14 mouse cellular contexts compared by ENCODE assay signal in genomic region chr9:66092664-66093063, GRCm38 (mm10). TPM values are rescaled to one million over a fixed set of nuclear protein-coding genes. Genes with fewer than 3 reads are reported as not detected.
DNase-seq lines count a peak whose midpoint lies in the region; ATAC-seq lines count a peak whose summit lies in the region.
"Had no signal": no experiment of that assay in that cellular context is flagged by ENCODE, and none has a peak within 500 bp of the region (broad histone marks: within the 10 kb centered on the region; RNA-seq: fewer than 3 reads in every experiment).

No protein-coding gene starts in this region.

- H3K36me3 ChIP-seq in forebrain, embryonic 10.5 days (replicated peaks) = peaks cover 100% of the 10 kb centered on the region
- peaks cover 98% of the 10 kb centered on the region for H3K36me3 ChIP-seq in forebrain, embryonic 12.5 days (replicated peaks)
- H3K36me3 ChIP-seq in limb, embryonic 12.5 days = peaks cover 97% of the 10 kb centered on the region
- peaks cover 100% of the 10 kb centered on the region for H3K36me3 ChIP-seq in limb, embryonic 10.5 days
- H3K36me3 ChIP-seq in liver, embryonic 15.5 days (replicated peaks) = peaks cover 99% of the 10 kb centered on the region
- peaks cover 26% of the 10 kb centered on the region for H3K36me3 ChIP-seq in stomach, embryonic 16.5 days (ENCODE audit: control insufficient read depth, insufficient read depth, low read length)

- no peak overlapping the region for H3K4me3 ChIP-seq in forebrain, embryonic 10.5 days
- H3K4me3 ChIP-seq in forebrain, embryonic 12.5 days (replicated peaks) = no peak overlapping the region
- H3K4me3 ChIP-seq in limb, embryonic 12.5 days (replicated peaks) = no peak overlapping the region
- no peak overlapping the region for H3K4me3 ChIP-seq in limb, embryonic 10.5 days
- no peak overlapping the region for H3K4me3 ChIP-seq in liver, embryonic 15.5 days (replicated peaks)
- H3K4me3 ChIP-seq in stomach, embryonic 16.5 days (replicated peaks; ENCODE audit: low read length) = no peak overlapping the region
- H3K4me3 ChIP-seq: hindbrain, embryonic 12.5 days had no signal

- 78% methylated on average over 2 of the region's 2 CpGs for WGBS in forebrain, embryonic 10.5 days
- WGBS in forebrain, embryonic 12.5 days = 90% methylated on average over 2 of the region's 2 CpGs
- 81% methylated on average over 2 of the region's 2 CpGs for WGBS in limb, embryonic 12.5 days
- WGBS in limb, embryonic 10.5 days = 77% methylated on average over 2 of the region's 2 CpGs
- WGBS in liver, embryonic 15.5 days (ENCODE audit: insufficient replicate concordance) = 78% methylated on average over 2 of the region's 2 CpGs
- WGBS in stomach, embryonic 16.5 days = 51% methylated on average over 2 of the region's 2 CpGs

- no peaks in the 10 kb centered on the region for H3K27me3 ChIP-seq in forebrain, embryonic 10.5 days (ENCODE audit: poor library complexity, severe bottlenecking)
- H3K27me3 ChIP-seq in forebrain, embryonic 12.5 days = no peaks in the 10 kb centered on the region
- H3K27me3 ChIP-seq in limb, embryonic 12.5 days = no peaks in the 10 kb centered on the region
- no peaks in the 10 kb centered on the region for H3K27me3 ChIP-seq in limb, embryonic 10.5 days (ENCODE audit: low read depth, poor library complexity, severe bottlenecking)
- no peaks in the 10 kb centered on the region for H3K27me3 ChIP-seq in liver, embryonic 15.5 days
- no peaks in the 10 kb centered on the region for H3K27me3 ChIP-seq in stomach, embryonic 16.5 days (ENCODE audit: control insufficient read depth, insufficient read depth, low read length)
- H3K27me3 ChIP-seq: hindbrain, embryonic 12.5 days had no signal

- peak overlapping the region; percentile 5; the same call in 1 of the 2 replicates for H3K27ac ChIP-seq in forebrain, embryonic 10.5 days
- no peak overlapping the region for H3K27ac ChIP-seq in forebrain, embryonic 12.5 days
- 0 out of 2 replicates have a peak overlapping the region, but pooled peaks have one; percentile 71 for H3K27ac ChIP-seq in limb, embryonic 12.5 days
- no peak overlapping the region for H3K27ac ChIP-seq in limb, embryonic 10.5 days
- H3K27ac ChIP-seq in liver, embryonic 15.5 days (replicated peaks) = 0 out of 2 replicates have a peak overlapping the region, but pooled peaks have one; percentile 14
- peak overlapping the region; percentile 48; the same call in 1 of the 2 replicates for H3K27ac ChIP-seq in stomach, embryonic 16.5 days (ENCODE audit: low read length)

- no peak overlapping the region for H3K9ac ChIP-seq in forebrain, embryonic 12.5 days
- no peak overlapping the region for H3K9ac ChIP-seq in limb, embryonic 12.5 days (replicated peaks)
- H3K9ac ChIP-seq in liver, embryonic 15.5 days = no peak overlapping the region
- H3K9ac ChIP-seq in stomach, embryonic 16.5 days (ENCODE audit: low read length) = no peak overlapping the region
- H3K9ac ChIP-seq: forebrain, postnatal 0 days; hindbrain, embryonic 12.5 days had no signal

- no peak for ATAC-seq in forebrain, embryonic 12.5 days (ENCODE audit: low FRiP score)
- no peak for ATAC-seq in limb, embryonic 12.5 days (ENCODE audit: insufficient number of reproducible peaks, insufficient read depth, low FRiP score, low TSS enrichment, low read depth)
- no peak for ATAC-seq in liver, embryonic 15.5 days (ENCODE audit: insufficient read depth)
- ATAC-seq in stomach, embryonic 16.5 days (ENCODE audit: insufficient read depth, low FRiP score) = peak; percentile 34; the same call in 1 of the 2 replicates
- ATAC-seq: forebrain, postnatal 0 days had no signal

- H3K9me3 ChIP-seq in forebrain, embryonic 10.5 days = no peaks in the 10 kb centered on the region
- H3K9me3 ChIP-seq in forebrain, embryonic 12.5 days = no peaks in the 10 kb centered on the region
- H3K9me3 ChIP-seq in limb, embryonic 12.5 days = no peaks in the 10 kb centered on the region
- H3K9me3 ChIP-seq in limb, embryonic 10.5 days (replicated peaks) = no peaks in the 10 kb centered on the region
- no peaks in the 10 kb centered on the region for H3K9me3 ChIP-seq in liver, embryonic 15.5 days (replicated peaks)
- H3K9me3 ChIP-seq in stomach, embryonic 16.5 days (replicated peaks; ENCODE audit: control insufficient read depth, low read length) = no peaks in the 10 kb centered on the region
- H3K9me3 ChIP-seq: hindbrain, embryonic 12.5 days had no signal

- peaks cover 18% of the 10 kb centered on the region for H3K4me1 ChIP-seq in forebrain, embryonic 10.5 days
- no peaks in the 10 kb centered on the region for H3K4me1 ChIP-seq in forebrain, embryonic 12.5 days
- peaks cover 20% of the 10 kb centered on the region for H3K4me1 ChIP-seq in limb, embryonic 12.5 days (replicated peaks)
- peaks cover 25% of the 10 kb centered on the region for H3K4me1 ChIP-seq in limb, embryonic 10.5 days
- H3K4me1 ChIP-seq in liver, embryonic 15.5 days (replicated peaks) = peaks cover 14% of the 10 kb centered on the region
- peaks cover 20% of the 10 kb centered on the region for H3K4me1 ChIP-seq in stomach, embryonic 16.5 days (ENCODE audit: control insufficient read depth, insufficient read depth, low read length)

- DNase-seq in forebrain, embryonic 10.5 days (ENCODE audit: extremely low spot score, low spot score) = no peak
- no peak for DNase-seq in limb, embryonic 10.5 days (ENCODE audit: low spot score)
- DNase-seq in spleen, adult 18-20 months = no peak
- DNase-seq in thymus, adult 18-20 months = no peak
- DNase-seq: cerebellum, adult 11-12 months; forebrain, postnatal 0 days; gastrocnemius, postnatal 14 days; kidney, postnatal 14 days; right cerebral cortex, adult 18-20 months had no signal

- H3K4me2 ChIP-seq in forebrain, embryonic 12.5 days = no peak overlapping the region
- H3K4me2 ChIP-seq in limb, embryonic 12.5 days = no peak overlapping the region
- H3K4me2 ChIP-seq in liver, embryonic 15.5 days = no peak overlapping the region
- H3K4me2 ChIP-seq in stomach, embryonic 16.5 days (ENCODE audit: low read depth, low read length) = no peak overlapping the region
- H3K4me2 ChIP-seq: hindbrain, embryonic 12.5 days had no signal

RNA-seq across cellular contexts. Expression of gene Snx22, which starts 23.1 kb away (rescaled TPM):
- polyA plus RNA-seq in forebrain, embryonic 10.5 days (2016; fragmentation: Nextera tagmentation; extraction: Ambion mirVana) = 2.1 and 2.6 TPM in 2 replicates
- 3.3 and 4.0 TPM in 2 replicates for polyA plus RNA-seq in forebrain, embryonic 12.5 days (2016; fragmentation: Nextera tagmentation; extraction: Ambion mirVana)
- polyA plus RNA-seq in limb, embryonic 12.5 days (2016; fragmentation: Nextera tagmentation; extraction: Ambion mirVana) = 4.6 and 4.9 TPM in 2 replicates
- polyA plus RNA-seq in limb, embryonic 10.5 days (2016; fragmentation: Nextera tagmentation; extraction: Ambion mirVana) = 1.9 and 2.4 TPM in 2 replicates
- 34.9 and 36.4 TPM in 2 replicates for polyA plus RNA-seq in liver, embryonic 15.5 days (2015; fragmentation: Nextera tagmentation; extraction: Ambion mirVana)
- polyA plus RNA-seq in stomach, embryonic 16.5 days (2015; fragmentation: Nextera tagmentation; extraction: Ambion mirVana) = 3.1 and 4.3 TPM in 2 replicates

RNA-seq across cellular contexts. Expression of gene Ppib, which starts 32.6 kb away (rescaled TPM):
- 445 and 454 TPM in 2 replicates for polyA plus RNA-seq in forebrain, embryonic 10.5 days (2016; fragmentation: Nextera tagmentation; extraction: Ambion mirVana)
- polyA plus RNA-seq in forebrain, embryonic 12.5 days (2016; fragmentation: Nextera tagmentation; extraction: Ambion mirVana) = 339 and 361 TPM in 2 replicates
- polyA plus RNA-seq in limb, embryonic 12.5 days (2016; fragmentation: Nextera tagmentation; extraction: Ambion mirVana) = 527 and 542 TPM in 2 replicates
- 501 and 523 TPM in 2 replicates for polyA plus RNA-seq in limb, embryonic 10.5 days (2016; fragmentation: Nextera tagmentation; extraction: Ambion mirVana)
- polyA plus RNA-seq in liver, embryonic 15.5 days (2015; fragmentation: Nextera tagmentation; extraction: Ambion mirVana) = 384 and 391 TPM in 2 replicates
- 835 and 861 TPM in 2 replicates for polyA plus RNA-seq in stomach, embryonic 16.5 days (2015; fragmentation: Nextera tagmentation; extraction: Ambion mirVana)

RNA-seq across cellular contexts. Expression of gene Snx1, which starts 33.7 kb away (rescaled TPM):
- polyA plus RNA-seq in forebrain, embryonic 10.5 days (2016; fragmentation: Nextera tagmentation; extraction: Ambion mirVana) = 136 and 140 TPM in 2 replicates
- polyA plus RNA-seq in forebrain, embryonic 12.5 days (2016; fragmentation: Nextera tagmentation; extraction: Ambion mirVana) = 130 and 135 TPM in 2 replicates
- polyA plus RNA-seq in limb, embryonic 12.5 days (2016; fragmentation: Nextera tagmentation; extraction: Ambion mirVana) = 126 and 128 TPM in 2 replicates
- polyA plus RNA-seq in limb, embryonic 10.5 days (2016; fragmentation: Nextera tagmentation; extraction: Ambion mirVana) = 122 and 126 TPM in 2 replicates
- 62.7 and 64.8 TPM in 2 replicates for polyA plus RNA-seq in liver, embryonic 15.5 days (2015; fragmentation: Nextera tagmentation; extraction: Ambion mirVana)
- polyA plus RNA-seq in stomach, embryonic 16.5 days (2015; fragmentation: Nextera tagmentation; extraction: Ambion mirVana) = 121 and 122 TPM in 2 replicates

RNA-seq across cellular contexts. Expression of gene Ciao2a, which starts 33.7 kb away (rescaled TPM):
- polyA plus RNA-seq in forebrain, embryonic 10.5 days (2016; fragmentation: Nextera tagmentation; extraction: Ambion mirVana) = 166 and 168 TPM in 2 replicates
- 122 and 139 TPM in 2 replicates for polyA plus RNA-seq in forebrain, embryonic 12.5 days (2016; fragmentation: Nextera tagmentation; extraction: Ambion mirVana)
- 172 and 176 TPM in 2 replicates for polyA plus RNA-seq in limb, embryonic 12.5 days (2016; fragmentation: Nextera tagmentation; extraction: Ambion mirVana)
- 166 and 171 TPM in 2 replicates for polyA plus RNA-seq in limb, embryonic 10.5 days (2016; fragmentation: Nextera tagmentation; extraction: Ambion mirVana)
- polyA plus RNA-seq in liver, embryonic 15.5 days (2015; fragmentation: Nextera tagmentation; extraction: Ambion mirVana) = 117 and 132 TPM in 2 replicates
- 144 and 158 TPM in 2 replicates for polyA plus RNA-seq in stomach, embryonic 16.5 days (2015; fragmentation: Nextera tagmentation; extraction: Ambion mirVana)

Comparison
In these comparisons a context has a peak if more than half of its experiments do, and no peak if none do; other contexts are left out.
1. H3K27ac ChIP-seq: peak in forebrain, embryonic 10.5 days (single experiment), limb, embryonic 12.5 days (single experiment), liver, embryonic 15.5 days (single experiment) and stomach, embryonic 16.5 days (single experiment); none in forebrain, embryonic 12.5 days (single experiment) and limb, embryonic 10.5 days (single experiment).